Mouse (Mus musculus): ENCODE measurements around the gene Naip5. TPM values are rescaled to one million over a fixed set of nuclear protein-coding genes. Genes with fewer than 3 reads are reported as not detected.

The Naip5 gene
- polyA plus RNA-seq (2017; shearing (Covaris generic)): 4.7 TPM

DNA sequence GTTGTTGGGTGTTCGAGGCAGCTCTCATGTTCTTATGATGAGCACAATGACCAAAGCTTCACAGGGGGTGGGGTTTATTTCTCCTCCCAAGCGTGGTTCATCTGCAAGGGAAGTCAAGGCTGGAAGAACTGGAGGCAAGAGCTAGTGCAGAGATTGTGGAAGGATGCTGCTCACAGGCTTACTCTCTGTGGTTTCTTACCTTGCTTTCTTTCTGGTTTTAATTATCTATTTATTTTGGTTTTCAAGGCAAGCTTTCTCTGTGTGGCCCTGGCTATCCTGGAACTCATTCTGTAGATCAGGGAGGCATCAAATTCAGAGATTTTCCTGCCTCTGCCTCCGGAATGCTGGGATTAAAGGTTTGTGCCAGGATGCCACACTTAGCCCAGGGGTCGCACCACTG lies at the start of gene Naip5:
TSS of gene Naip5 (minus strand) at position 101 of the 400 bp plus-strand sequence.

GRCm38 (mm10) chr13:100201659-100202333 lies 44.3 kb downstream of the Naip5 start, which contains the start of gene Naip2:
Gene Naip2, minus strand, starts transcription at chr13:100202092.

Other genes with a start within 250 kb of the Naip5 start
- gene Mccc2, start 230.7 kb downstream of the Naip5 start, polyA plus RNA-seq (2017; shearing (Covaris generic)): 11.3 TPM
- 69.3 TPM for gene Bdp1, start 142.3 kb downstream of the Naip5 start, polyA plus RNA-seq (2017; shearing (Covaris generic))
- gene Serf1, start 138.3 kb downstream of the Naip5 start, polyA plus RNA-seq (2017; shearing (Covaris generic)): 6.5 TPM
- 41.2 TPM for gene Smn1, start 121.5 kb downstream of the Naip5 start, polyA plus RNA-seq (2017; shearing (Covaris generic))
- gene Naip2, start 44.2 kb downstream of the Naip5 start, polyA plus RNA-seq (2017; shearing (Covaris generic)): 4.2 TPM
- 2.1 TPM for gene Naip6, start 71.4 kb upstream of the Naip5 start, polyA plus RNA-seq (2017; shearing (Covaris generic))
- not detected for gene Naip1, start 206.5 kb upstream of the Naip5 start, polyA plus RNA-seq (2017; shearing (Covaris generic))
- gene Gtf2h2, start 246.3 kb upstream of the Naip5 start, polyA plus RNA-seq (2017; shearing (Covaris generic)): 54.6 TPM